Mouse (Mus musculus) neural tube, embryonic 11.5 days (tissue): ENCODE measurements around the gene Itga8. TPM values are rescaled to one million over a fixed set of nuclear protein-coding genes. Genes with fewer than 3 reads are reported as not detected.

ENCODE experiments used
- ATAC-seq: fragments of 200-750 bp; cut with Nextera tagmentation; 2 replicates; pipeline ENCODE4 v1.8.0; 2017; ENCODE audit warnings: moderate number of reproducible peaks, mild to moderate bottlenecking, moderate TSS enrichment, moderate library complexity; ENCODE audit not compliant: insufficient read depth, low FRiP score, low TSS enrichment
- DNase-seq: peaks from one replicate; pipeline ENCODE4 v3.0.0-alpha.2; 2015; ENCODE audit warnings: low spot score
- H3K27ac ChIP-seq: fragments of 300-500 bp; sonication (generic); 2 replicates; pipeline ENCODE4 v1.5.1; 2014; ENCODE audit warnings: low read depth, mild to moderate bottlenecking, low read length
- H3K27me3 ChIP-seq: fragments of 300-500 bp; sonication (generic); 2 replicates; pipeline ENCODE4 v1.6.1; 2014; ENCODE audit warnings: mild to moderate bottlenecking, low read length, mixed read lengths; ENCODE audit not compliant: control insufficient read depth, insufficient read depth
- H3K36me3 ChIP-seq: fragments of 300-500 bp; sonication (generic); 2 replicates; pipeline ENCODE4 v1.6.1; 2014; ENCODE audit warnings: mild to moderate bottlenecking, low read length, moderate library complexity, mixed read lengths; ENCODE audit not compliant: control insufficient read depth, insufficient read depth
- H3K4me1 ChIP-seq: fragments of 300-500 bp; sonication (generic); 2 replicates; pipeline ENCODE4 v1.6.1; 2014; ENCODE audit warnings: low read length, mixed read lengths; ENCODE audit not compliant: control insufficient read depth, insufficient read depth
- H3K4me2 ChIP-seq: fragments of 300-500 bp; sonication (generic); 2 replicates; pipeline ENCODE4 v1.6.1; 2014; ENCODE audit warnings: low read depth, mild to moderate bottlenecking, moderate library complexity
- H3K4me3 ChIP-seq: fragments of 300-500 bp; sonication (generic); 2 replicates; pipeline ENCODE4 v1.5.1; 2014; ENCODE audit warnings: low read depth, low read length
- H3K9ac ChIP-seq: fragments of 300-500 bp; sonication (generic); 2 replicates; pipeline ENCODE4 v1.6.1; 2014; ENCODE audit warnings: mild to moderate bottlenecking, low read length
- H3K9me3 ChIP-seq: fragments of 300-500 bp; sonication (generic); 2 replicates; pipeline ENCODE4 v1.6.1; 2016; ENCODE audit warnings: low read length; ENCODE audit not compliant: control insufficient read depth
- WGBS: fragments of 180-500 bp; shearing (Covaris S2); extraction: QIAGEN DNeasy Blood & Tissue Kit; methylation state at CpG from one replicate; pipeline ENCODE4 v1.1.7; 2014; 5-methylcytosine and 5-hydroxymethylcytosine counted together
- polyA plus RNA-seq: library from polyadenylated mRNA; unstranded; fragments of >200 nt; fragmentation: Nextera tagmentation; extraction: Ambion mirVana; gene quantifications from 2 replicates; pipeline ENCODE4 v1.2.1, GENCODE M21; 2014

The Itga8 gene
- polyA plus RNA-seq, 1 experiment from 2014 or later = 8.2 TPM

DNA sequence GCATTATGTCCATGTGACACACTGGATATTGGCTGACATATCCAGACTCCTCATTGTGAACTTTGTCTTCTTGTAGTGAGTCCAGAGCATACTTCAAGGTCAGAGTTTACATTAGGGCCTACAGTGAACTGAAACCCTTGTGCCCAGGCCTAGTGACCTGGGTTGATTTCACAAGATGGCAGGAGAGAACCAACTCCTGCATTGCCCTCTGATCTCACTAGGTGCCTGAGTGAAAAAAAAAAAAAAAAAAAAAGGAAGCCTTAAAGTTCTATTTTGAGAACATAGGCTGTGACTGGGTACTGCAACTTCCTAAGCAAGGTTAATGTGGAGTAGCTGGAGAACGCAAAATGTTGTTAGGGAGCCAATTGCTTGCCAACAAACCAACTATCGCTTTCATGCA, 186.2 kb downstream of the Itga8 start:
- H3K27ac ChIP-seq = no peak overlapping the region
- ATAC-seq (no peak), DNase-seq (no peak)
- no peak overlapping the region for H3K9ac ChIP-seq
- WGBS = 91% methylated on average over 2 of the region's 2 CpGs
- H3K27me3 ChIP-seq = no peaks in the 10 kb centered on the region
- H3K4me1 ChIP-seq = no peaks in the 10 kb centered on the region
- H3K4me2 ChIP-seq = no peak overlapping the region
- no peak overlapping the region for H3K4me3 ChIP-seq
- no peaks in the 10 kb centered on the region for H3K36me3 ChIP-seq
- H3K9me3 ChIP-seq = no peaks in the 10 kb centered on the region

DNA sequence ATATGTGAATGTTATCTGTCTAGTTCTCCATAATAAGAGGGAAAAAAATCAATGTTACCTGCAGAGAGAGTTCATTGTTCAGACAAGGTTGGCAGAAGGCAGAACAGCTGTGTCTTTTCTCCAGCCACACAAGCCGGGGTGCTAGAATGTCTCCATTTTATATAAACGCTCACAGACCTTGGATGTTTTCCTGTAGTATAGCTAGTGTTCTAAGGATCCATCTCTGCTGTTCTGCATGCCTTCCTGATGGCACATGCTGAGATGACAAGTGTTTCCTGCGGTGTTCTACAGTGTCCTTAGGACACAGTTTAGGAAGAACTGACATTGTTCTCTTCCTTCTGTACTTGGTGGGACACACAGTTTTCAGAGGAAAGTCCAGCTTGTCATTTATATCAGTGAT, 192.4 kb downstream of the Itga8 start:
- H3K9ac ChIP-seq = no peak overlapping the region
- no peaks in the 10 kb centered on the region for H3K9me3 ChIP-seq
- no peaks in the 10 kb centered on the region for H3K36me3 ChIP-seq
- DNase-seq = no peak
- no peak overlapping the region for H3K4me3 ChIP-seq
- no peaks in the 10 kb centered on the region for H3K27me3 ChIP-seq
- ATAC-seq = no peak
- H3K4me2 ChIP-seq = no peak overlapping the region
- WGBS = 84% methylated on average over 3 of the region's 3 CpGs
- H3K4me1 ChIP-seq = no peaks in the 10 kb centered on the region
- no peak overlapping the region for H3K27ac ChIP-seq

DNA sequence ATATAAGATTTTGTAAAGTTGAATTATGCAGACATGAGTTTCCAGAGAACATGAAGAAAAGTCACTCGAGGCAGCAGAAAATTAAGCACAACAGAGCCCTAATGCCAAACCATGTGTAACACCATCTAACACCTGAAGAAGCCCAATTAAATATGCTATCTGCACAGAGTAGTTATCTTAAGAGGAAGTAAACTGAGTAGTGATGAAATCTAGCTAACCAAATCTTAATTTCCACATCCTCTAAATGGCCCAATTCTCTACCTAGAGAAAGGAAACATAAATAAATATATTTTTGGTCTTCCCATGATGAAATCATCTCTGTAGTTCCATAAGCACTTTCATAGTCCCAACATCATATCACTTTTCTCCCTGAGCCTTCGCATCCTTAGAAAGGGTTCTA, 193.4 kb downstream of the Itga8 start:
- H3K27me3 ChIP-seq = no peaks in the 10 kb centered on the region
- H3K27ac ChIP-seq = no peak overlapping the region
- H3K9me3 ChIP-seq = no peaks in the 10 kb centered on the region
- DNase-seq (no peak), ATAC-seq (no peak)
- H3K4me2 ChIP-seq = no peak overlapping the region
- WGBS = 87% methylated on average over 2 of the region's 2 CpGs
- no peak overlapping the region for H3K4me3 ChIP-seq
- H3K4me1 ChIP-seq = no peaks in the 10 kb centered on the region
- no peak overlapping the region for H3K9ac ChIP-seq
- H3K36me3 ChIP-seq = no peaks in the 10 kb centered on the region

DNA sequence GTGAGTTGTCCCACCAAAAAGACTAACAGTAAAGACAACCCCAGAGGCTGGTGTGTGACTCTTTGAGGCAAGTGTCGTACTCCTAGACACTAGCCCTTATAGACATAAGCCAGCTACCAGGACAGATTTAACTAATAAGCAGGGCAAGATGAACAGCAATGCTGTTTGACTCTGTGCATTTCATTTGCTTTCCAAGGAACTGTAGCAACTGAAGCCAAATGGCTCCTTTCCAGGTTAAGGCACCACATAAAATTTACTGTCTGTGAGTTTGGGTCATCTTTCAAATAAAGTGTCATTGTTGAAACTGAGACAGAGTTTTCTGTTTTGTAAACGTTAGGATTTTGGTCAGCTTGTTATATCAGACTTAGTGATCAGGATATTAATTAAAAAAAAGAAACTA, 194.5 kb downstream of the Itga8 start:
- H3K9me3 ChIP-seq = no peaks in the 10 kb centered on the region
- no peak overlapping the region for H3K4me3 ChIP-seq
- DNase-seq (no peak), ATAC-seq (no peak)
- H3K27me3 ChIP-seq = no peaks in the 10 kb centered on the region
- WGBS = 83% methylated on average over 2 of the region's 2 CpGs
- H3K4me2 ChIP-seq = no peak overlapping the region
- H3K9ac ChIP-seq = no peak overlapping the region
- H3K27ac ChIP-seq = no peak overlapping the region
- no peaks in the 10 kb centered on the region for H3K4me1 ChIP-seq
- H3K36me3 ChIP-seq = no peaks in the 10 kb centered on the region

DNA sequence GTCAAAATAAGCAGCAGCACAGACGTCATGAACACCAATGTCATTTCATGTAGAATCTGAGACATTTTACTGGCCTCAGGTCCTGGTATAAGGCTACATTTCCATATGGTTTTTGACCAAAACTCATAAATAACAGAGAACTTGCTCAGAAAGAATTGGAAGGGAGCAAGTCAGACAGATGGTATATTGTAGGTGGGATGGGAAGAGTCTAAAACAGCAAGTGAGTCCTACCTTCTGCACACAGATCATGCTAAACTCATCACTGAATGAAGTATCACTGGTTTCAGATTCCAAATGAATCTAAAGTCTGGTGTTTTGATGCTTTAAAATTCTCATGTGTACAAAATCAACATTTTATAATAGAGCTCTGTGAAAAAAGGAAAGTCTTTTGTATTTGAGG, 198.5 kb downstream of the Itga8 start:
- ATAC-seq = no peak

DNA sequence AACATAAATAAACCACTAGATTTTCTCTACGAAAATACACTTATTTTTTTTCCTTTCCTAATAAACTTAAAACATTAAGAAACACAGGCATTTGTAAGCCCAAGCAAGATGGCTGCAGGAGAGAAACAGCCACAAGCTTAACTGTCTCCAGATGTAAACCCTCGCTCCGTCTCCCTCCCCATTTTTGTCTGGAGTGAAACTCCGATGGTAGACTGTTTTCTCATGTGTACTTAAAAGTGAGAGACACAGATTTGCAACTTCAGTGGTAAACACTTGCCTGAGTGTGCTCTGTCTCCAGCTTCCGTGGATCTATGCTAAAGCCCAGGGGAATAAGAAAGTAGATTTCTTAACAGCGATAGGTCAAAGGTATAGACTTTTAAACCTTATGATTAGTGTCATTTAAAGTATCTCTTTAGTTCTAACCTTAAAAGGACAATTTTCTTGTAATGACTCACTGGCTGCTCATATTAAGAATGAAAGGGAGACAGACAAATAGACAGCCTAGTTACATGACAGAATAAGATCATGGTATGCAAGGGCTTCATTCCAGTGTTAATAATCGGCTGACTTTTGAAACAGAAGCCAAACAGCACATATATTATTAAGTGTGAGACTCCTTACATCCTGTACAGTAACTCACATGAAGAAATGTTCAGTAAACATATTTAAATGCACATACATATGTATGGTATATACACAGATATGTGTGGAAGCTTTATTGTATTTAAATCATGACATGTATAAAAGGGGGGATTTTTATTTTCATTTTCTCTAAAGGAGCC, 209.3 kb downstream of the Itga8 start:
- 79% methylated on average over 7 of the region's 7 CpGs for WGBS
- Histone ChIP-seq H3K9ac (no peak overlapping the region), H3K27ac (no peak overlapping the region), H3K4me2 (no peak overlapping the region), H3K9me3 (no peaks in the 10 kb centered on the region), H3K4me3 (no peak overlapping the region), H3K36me3 (no peaks in the 10 kb centered on the region), H3K27me3 (no peaks in the 10 kb centered on the region), H3K4me1 (no peaks in the 10 kb centered on the region)
- DNase-seq = no peak
- ATAC-seq = no peak

More for the DNA sequence above, 198.5 kb downstream of the Itga8 start:
- Histone ChIP-seq H3K4me1 (no peaks in the 10 kb centered on the region), H3K4me2 (no peak overlapping the region), H3K9ac (no peak overlapping the region), H3K36me3 (no peaks in the 10 kb centered on the region), H3K4me3 (no peak overlapping the region), H3K27ac (no peak overlapping the region), H3K27me3 (no peaks in the 10 kb centered on the region), H3K9me3 (no peaks in the 10 kb centered on the region)
- WGBS = 78% methylated on average over 1 of the region's 1 CpGs
- DNase-seq = no peak

DNA sequence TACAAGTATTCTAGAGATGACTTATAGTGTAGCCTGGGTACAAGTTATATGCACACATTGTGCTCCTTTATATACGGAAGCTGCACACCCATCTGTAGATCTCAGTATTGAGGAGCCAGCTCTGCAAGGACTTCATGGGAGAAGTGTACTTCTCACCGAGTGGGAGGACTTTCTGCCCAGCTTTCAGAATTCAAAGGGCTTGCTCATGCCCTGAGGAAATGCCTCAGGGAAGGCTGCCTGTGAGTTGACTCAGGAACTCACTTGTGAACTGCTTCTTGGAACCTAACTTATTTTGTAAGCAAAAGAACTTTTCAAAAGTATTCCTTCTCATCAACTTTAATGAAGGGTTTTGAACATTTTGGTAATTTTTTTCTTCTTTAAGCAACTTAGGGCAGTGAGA, 210.7 kb downstream of the Itga8 start:
- no peak for DNase-seq
- 82% methylated on average over 2 of the region's 2 CpGs for WGBS
- Histone ChIP-seq H3K9me3 (no peaks in the 10 kb centered on the region), H3K4me3 (no peak overlapping the region), H3K36me3 (no peaks in the 10 kb centered on the region), H3K4me1 (no peaks in the 10 kb centered on the region), H3K9ac (no peak overlapping the region), H3K4me2 (no peak overlapping the region), H3K27ac (no peak overlapping the region), H3K27me3 (no peaks in the 10 kb centered on the region)
- no peak for ATAC-seq

DNA sequence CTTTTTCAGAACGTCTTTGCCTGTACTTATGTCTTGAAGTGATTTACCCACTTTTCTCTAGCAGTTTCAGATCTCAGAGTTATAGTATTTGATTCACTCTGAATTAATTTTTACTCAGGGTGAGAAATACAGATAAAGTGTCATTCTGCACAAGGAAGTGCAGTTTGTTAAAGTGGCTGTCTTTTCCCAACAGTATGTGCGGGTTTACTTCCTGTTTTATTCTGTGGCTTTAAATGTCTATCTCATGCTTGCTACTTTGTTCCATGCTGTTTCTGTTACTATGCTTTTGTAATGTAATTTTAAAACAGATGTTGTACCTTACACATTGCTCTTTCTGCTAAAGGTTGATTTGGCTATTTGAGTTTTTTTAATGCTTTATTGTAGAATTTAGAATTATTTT, 216.2 kb downstream of the Itga8 start:
- 89% methylated on average over 2 of the region's 2 CpGs for WGBS
- no peak overlapping the region for H3K4me2 ChIP-seq
- H3K36me3 ChIP-seq = no peaks in the 10 kb centered on the region
- no peak overlapping the region for H3K27ac ChIP-seq
- H3K9me3 ChIP-seq = no peaks in the 10 kb centered on the region
- no peak overlapping the region for H3K9ac ChIP-seq
- ATAC-seq = no peak
- no peaks in the 10 kb centered on the region for H3K4me1 ChIP-seq
- DNase-seq = no peak
- no peak overlapping the region for H3K4me3 ChIP-seq
- no peaks in the 10 kb centered on the region for H3K27me3 ChIP-seq

DNA sequence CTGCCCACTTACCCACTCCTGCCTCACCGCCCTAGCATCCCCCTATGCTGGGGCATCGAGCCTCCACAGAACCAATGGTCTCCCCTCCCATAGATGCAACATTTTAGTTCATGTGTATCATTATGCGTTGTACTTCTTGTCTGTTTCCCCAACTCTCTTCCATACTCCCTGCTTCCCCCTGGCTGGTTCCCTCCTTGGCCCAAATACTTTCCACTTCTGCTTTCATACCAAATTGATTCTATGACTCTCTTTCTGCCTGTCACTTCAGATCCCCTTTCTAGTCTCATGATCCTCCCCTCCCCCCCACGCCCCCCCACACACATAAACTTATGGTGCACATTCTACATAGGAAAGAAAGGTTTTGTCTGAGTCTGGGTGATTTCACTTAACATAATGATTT, 217.4 kb downstream of the Itga8 start:
- Histone ChIP-seq H3K36me3 (no peaks in the 10 kb centered on the region), H3K4me3 (no peak overlapping the region), H3K9me3 (no peaks in the 10 kb centered on the region), H3K9ac (no peak overlapping the region), H3K27me3 (no peaks in the 10 kb centered on the region), H3K4me1 (no peaks in the 10 kb centered on the region), H3K4me2 (no peak overlapping the region), H3K27ac (no peak overlapping the region)
- DNase-seq (no peak), ATAC-seq (no peak)
- WGBS = 85% methylated on average over 4 of the region's 4 CpGs
